Mouse (Mus musculus) heart, adult 2 months (tissue): ENCODE results near the gene Cacna1c.

ENCODE experiments used
- CTCF ChIP-seq: fragments of 200-600 bp; IDR thresholded peaks from 2 replicates; pipeline ENCODE4 v1.8.1; 2022; ENCODE audit warnings: antibody characterized with exemption, mild to moderate bottlenecking, moderate library complexity
- POLR2A ChIP-seq: fragments of 200-500 bp; IDR thresholded peaks from 2 replicates; pipeline ENCODE4 v1.6.1; 2011; ENCODE audit warnings: mild to moderate bottlenecking, low read depth, low read length, control low read depth; ENCODE audit not compliant: insufficient read depth

DNA sequence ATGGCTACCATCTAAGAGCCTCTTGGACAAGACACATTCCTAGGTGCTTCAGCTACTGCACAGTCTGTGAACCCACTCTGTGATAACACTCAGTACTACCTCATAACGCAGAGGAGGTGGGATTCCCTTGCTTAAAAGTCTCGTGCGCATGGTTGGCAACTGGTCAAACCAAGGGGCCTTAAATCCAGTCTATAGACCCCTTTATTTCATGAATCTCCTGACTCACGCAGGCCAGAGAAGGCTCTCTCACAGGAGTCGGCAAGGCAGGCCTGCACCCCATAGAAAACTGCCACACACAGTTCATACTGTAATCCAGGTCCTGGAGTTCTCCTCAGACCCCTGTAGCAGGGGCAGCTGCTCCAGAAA is 273.0 kb downstream of the Cacna1c start:
- no peak for TF ChIP-seq CTCF
- no peak for TF ChIP-seq POLR2A
